Mouse (Mus musculus) bone marrow, adult 2 months (tissue): Measurements from ENCODE around the gene Phxr2. TPM values are rescaled to one million over a fixed set of nuclear protein-coding genes. Genes with fewer than 3 reads are reported as not detected.

Experiments used
- H3K27ac ChIP-seq: fragments of 200-500 bp; 2 replicates; pipeline ENCODE4 v1.5.1; 2012; ENCODE audit warnings: low read depth, mild to moderate bottlenecking, control low read depth, inconsistent platforms, low read length; ENCODE audit not compliant: control insufficient read depth, poor library complexity, insufficient read depth
- H3K4me1 ChIP-seq: fragments of 200-500 bp; 2 replicates; pipeline ENCODE4 v1.6.1; 2011; ENCODE audit warnings: low read length; ENCODE audit not compliant: control insufficient read depth, insufficient read depth
- H3K4me3 ChIP-seq: fragments of 200-500 bp; replicated peaks from 2 replicates; pipeline ENCODE3; 2011; ENCODE audit warnings: mild to moderate bottlenecking, low read depth, low read length, control low read depth; ENCODE audit not compliant: control insufficient read depth
- CTCF ChIP-seq: fragments of 200-500 bp; IDR thresholded peaks from 2 replicates; pipeline ENCODE4 v1.5.1; 2011; ENCODE audit warnings: low read length, control low read depth; ENCODE audit not compliant: control insufficient read depth, insufficient read depth
- POLR2A ChIP-seq: fragments of 200-500 bp; IDR thresholded peaks from 2 replicates; pipeline ENCODE4 v1.6.1; 2011; ENCODE audit warnings: low read depth, mild to moderate bottlenecking, control low read depth, low read length, borderline replicate concordance; ENCODE audit not compliant: control insufficient read depth
- WGBS: fragments of 180-500 bp; shearing (Covaris S2); methylation state at CpG from one replicate; pipeline ENCODE4 v1.1.7; 2018; 5-methylcytosine and 5-hydroxymethylcytosine counted together
- polyA plus RNA-seq: library from polyadenylated mRNA; stranded (reverse); fragments of >200 nt; gene quantifications from 2 replicates; pipeline ENCODE4 v1.2.4, GENCODE M21; 2011; ENCODE audit warnings: low replicate concordance; ENCODE audit not compliant: missing spikeins, insufficient read depth, insufficient read length

Gene Phxr2
- polyA plus RNA-seq, 1 experiment, result not detected

- H3K4me1 ChIP-seq, result no peaks in the 10 kb centered on the region
- TF ChIP-seq POLR2A (no peak), CTCF (no peak)
- H3K4me3 ChIP-seq, result no peak overlapping the region
- 88% methylated on average over 18 of the region's 18 CpGs for WGBS
- no peak overlapping the region for H3K27ac ChIP-seq
Observed at GRCm38 (mm10) chr10:99076113-99076895, 49.8 kb downstream of the Phxr2 start.

Other genes with a start within 250 kb of the Phxr2 start
- gene Atp2b1, start 211.9 kb downstream of the Phxr2 start, polyA plus RNA-seq, result 25.7 and 54.1 TPM in 2 replicates
- 1.9 and 2.0 TPM in 2 replicates for gene Poc1b, start 19.3 kb downstream of the Phxr2 start, polyA plus RNA-seq
- gene Galnt4, start 18.2 kb downstream of the Phxr2 start, polyA plus RNA-seq, result 2.6 and 6.3 TPM in 2 replicates
- 19.3 and 43.1 TPM in 2 replicates for gene Dusp6, start 136.9 kb upstream of the Phxr2 start, polyA plus RNA-seq